Mouse (Mus musculus) heart, embryonic 11.5 days (tissue): ENCODE results near the gene 4930558K02Rik. TPM values are rescaled to one million over a fixed set of nuclear protein-coding genes. Genes with fewer than 3 reads are reported as not detected.

Experiments
- ATAC-seq: fragments of 200-750 bp; cut with Nextera tagmentation; replicated peaks from 2 replicates; pipeline ENCODE4 v1.8.0; 2017; ENCODE audit warnings: moderate library complexity; ENCODE audit not compliant: insufficient number of reproducible peaks, low FRiP score, low TSS enrichment
- H3K27ac ChIP-seq: fragments of 300-500 bp; sonication (generic); 2 replicates; pipeline ENCODE4 v1.5.1; 2014; ENCODE audit warnings: mild to moderate bottlenecking, low read depth, low read length
- H3K27me3 ChIP-seq: fragments of 300-500 bp; sonication (generic); 2 replicates; pipeline ENCODE4 v1.6.1; 2014; ENCODE audit warnings: mild to moderate bottlenecking, low read length, mixed read lengths; ENCODE audit not compliant: control insufficient read depth, insufficient read depth
- H3K36me3 ChIP-seq: fragments of 300-500 bp; sonication (generic); 2 replicates; pipeline ENCODE4 v1.6.1; 2014; ENCODE audit warnings: mild to moderate bottlenecking, low read length, moderate library complexity, mixed read lengths; ENCODE audit not compliant: control insufficient read depth, insufficient read depth
- H3K4me1 ChIP-seq: fragments of 300-500 bp; sonication (generic); 2 replicates; pipeline ENCODE4 v1.6.1; 2014; ENCODE audit warnings: low read length; ENCODE audit not compliant: control insufficient read depth, insufficient read depth
- H3K4me2 ChIP-seq: fragments of 300-500 bp; sonication (generic); 2 replicates; pipeline ENCODE4 v1.6.1; 2014; ENCODE audit warnings: mild to moderate bottlenecking, moderate library complexity
- H3K4me3 ChIP-seq: fragments of 300-500 bp; sonication (generic); 2 replicates; pipeline ENCODE4 v1.5.1; 2014; ENCODE audit warnings: low read depth, low read length
- H3K9ac ChIP-seq: fragments of 300-500 bp; sonication (generic); 2 replicates; pipeline ENCODE4 v1.6.1; 2014; ENCODE audit warnings: mild to moderate bottlenecking, low read depth, low read length, moderate library complexity
- H3K9me3 ChIP-seq: fragments of 300-500 bp; sonication (generic); replicated peaks from 2 replicates; pipeline ENCODE4 v1.6.1; 2016; ENCODE audit warnings: low read length; ENCODE audit not compliant: control insufficient read depth
- WGBS: fragments of 180-500 bp; shearing (Covaris S2); extraction: QIAGEN DNeasy Blood & Tissue Kit; methylation state at CpG from one replicate; pipeline ENCODE4 v1.1.7; 2014; ENCODE audit not compliant: insufficient replicate concordance; 5-methylcytosine and 5-hydroxymethylcytosine counted together
- polyA plus RNA-seq: library from polyadenylated mRNA; unstranded; fragments of >200 nt; fragmentation: Nextera tagmentation; extraction: Ambion mirVana; gene quantifications from 2 replicates; pipeline ENCODE4 v1.2.1, GENCODE M21; 2014

4930558K02Rik gene
- polyA plus RNA-seq, 1 experiment from 2014 or later, result not detected

- no peaks in the 10 kb centered on the region for H3K36me3 ChIP-seq
- H3K27ac ChIP-seq, result peak overlapping the region; percentile 38
- no peak overlapping the region for H3K4me3 ChIP-seq
- 10% methylated on average over 4 of the region's 4 CpGs for WGBS
- no peaks in the 10 kb centered on the region for H3K9me3 ChIP-seq
- no peaks in the 10 kb centered on the region for H3K27me3 ChIP-seq
- H3K4me2 ChIP-seq, result no peak overlapping the region
- H3K4me1 ChIP-seq, result peaks cover 25% of the 10 kb centered on the region
- H3K9ac ChIP-seq, result no peak overlapping the region
- no peak for ATAC-seq
Measured at GRCm38 (mm10) chr1:162013561-162013960, 34.1 kb upstream of the 4930558K02Rik start.

GRCm38 (mm10) chr1:162011523-162012245 is 32.2 kb upstream of the 4930558K02Rik start:
- Histone ChIP-seq H3K9me3 (no peaks in the 10 kb centered on the region), H3K36me3 (no peaks in the 10 kb centered on the region), H3K4me2 (peak overlapping the region; percentile 17), H3K4me3 (no peak overlapping the region), H3K9ac (no peak overlapping the region), H3K27me3 (no peaks in the 10 kb centered on the region), H3K4me1 (peaks cover 30% of the 10 kb centered on the region), H3K27ac (peak overlapping the region; percentile 22; the same call in 1 of the 2 replicates)
- 0 out of 2 replicates have a peak, but pooled peaks have one; percentile 15 for ATAC-seq
- 43% methylated on average over 16 of the region's 16 CpGs for WGBS

DNA sequence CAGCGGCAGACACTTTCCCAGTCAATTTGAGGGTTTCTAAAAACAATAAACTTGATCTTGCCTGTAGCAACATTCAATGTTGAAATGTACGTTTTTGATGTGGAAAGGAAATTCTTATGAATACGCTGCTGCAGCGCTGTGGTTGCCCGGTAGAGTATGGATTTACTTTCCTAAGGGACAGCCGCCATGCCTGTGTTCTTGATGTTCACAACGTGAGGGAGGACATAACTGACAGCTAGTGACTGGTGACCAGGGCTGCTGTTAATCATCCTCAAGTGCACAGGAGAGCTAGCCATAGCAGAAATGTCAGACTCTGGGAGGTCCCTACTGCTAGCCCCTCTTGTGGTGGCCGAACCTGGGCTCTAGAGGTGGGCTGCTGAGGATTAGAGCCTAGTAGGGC is 29.6 kb upstream of the 4930558K02Rik start:
- H3K4me3 ChIP-seq, result no peak overlapping the region
- no peak for ATAC-seq
- 45% methylated on average over 8 of the region's 8 CpGs for WGBS
- no peak overlapping the region for H3K4me2 ChIP-seq
- peak overlapping the region; percentile 69; the same call in 1 of the 2 replicates for H3K27ac ChIP-seq
- no peaks in the 10 kb centered on the region for H3K9me3 ChIP-seq
- H3K4me1 ChIP-seq, result peaks cover 32% of the 10 kb centered on the region
- no peaks in the 10 kb centered on the region for H3K36me3 ChIP-seq
- H3K9ac ChIP-seq, result no peak overlapping the region
- H3K27me3 ChIP-seq, result no peaks in the 10 kb centered on the region

DNA sequence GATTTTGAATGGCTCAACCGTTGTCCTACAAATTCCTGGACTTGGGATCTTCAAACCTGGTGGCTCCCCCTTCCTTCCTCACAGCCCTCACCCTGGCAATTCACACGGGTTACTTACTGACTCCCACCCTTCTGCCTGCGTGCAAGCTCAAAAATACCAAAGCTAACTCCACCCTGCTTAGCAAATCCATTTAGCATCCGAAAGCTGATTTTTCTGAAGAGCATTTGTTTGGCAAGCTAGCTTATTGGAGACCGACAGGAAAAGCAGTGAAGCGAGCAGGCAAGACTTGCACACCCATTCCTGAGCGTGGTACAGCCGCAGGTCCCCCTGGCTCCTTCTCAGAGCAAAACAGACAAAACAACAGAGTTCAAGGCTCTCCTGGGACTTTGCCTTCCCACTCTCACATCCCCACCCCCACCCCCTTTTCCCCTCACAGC is 29.2 kb upstream of the 4930558K02Rik start:
- WGBS, result 32% methylated on average over 8 of the region's 8 CpGs
- H3K4me3 ChIP-seq, result no peak overlapping the region

DNA sequence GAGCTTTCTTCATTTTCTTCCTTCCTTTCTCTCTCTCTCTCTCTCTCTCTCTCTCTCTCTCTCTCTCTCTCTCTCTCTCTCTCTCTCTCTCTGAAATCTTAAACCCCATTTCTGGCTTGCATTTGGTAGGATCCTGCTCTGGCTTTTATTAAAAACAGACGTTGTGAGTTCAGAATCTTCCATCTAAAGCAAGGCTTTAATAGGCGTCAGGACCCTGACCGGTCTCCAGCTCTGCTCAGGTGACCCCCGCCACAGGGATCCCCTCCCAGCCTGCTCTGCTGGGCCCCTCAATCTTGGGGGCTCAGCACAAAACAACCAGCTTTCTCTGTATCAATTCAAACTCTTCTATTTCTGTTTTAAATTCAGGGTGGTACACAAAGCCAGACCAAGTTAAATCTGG is 28.8 kb upstream of the 4930558K02Rik start:
- ATAC-seq, result no peak
- no peaks in the 10 kb centered on the region for H3K36me3 ChIP-seq
- H3K9ac ChIP-seq, result no peak overlapping the region
- H3K4me3 ChIP-seq, result no peak overlapping the region
- WGBS, result 70% methylated on average over 4 of the region's 4 CpGs
- H3K9me3 ChIP-seq, result no peaks in the 10 kb centered on the region
- no peak overlapping the region for H3K4me2 ChIP-seq
- no peaks in the 10 kb centered on the region for H3K27me3 ChIP-seq
- peaks cover 32% of the 10 kb centered on the region for H3K4me1 ChIP-seq
- H3K27ac ChIP-seq, result peak overlapping the region; percentile 69; the same call in 1 of the 2 replicates

More for the DNA sequence above, 29.2 kb upstream of the 4930558K02Rik start:
- no peak overlapping the region for H3K4me2 ChIP-seq
- peak overlapping the region; percentile 69 for H3K27ac ChIP-seq
- no peak overlapping the region for H3K9ac ChIP-seq
- no peak for ATAC-seq
- peaks cover 36% of the 10 kb centered on the region for H3K4me1 ChIP-seq
- H3K27me3 ChIP-seq, result no peaks in the 10 kb centered on the region
- H3K9me3 ChIP-seq, result no peaks in the 10 kb centered on the region
- no peaks in the 10 kb centered on the region for H3K36me3 ChIP-seq

DNA sequence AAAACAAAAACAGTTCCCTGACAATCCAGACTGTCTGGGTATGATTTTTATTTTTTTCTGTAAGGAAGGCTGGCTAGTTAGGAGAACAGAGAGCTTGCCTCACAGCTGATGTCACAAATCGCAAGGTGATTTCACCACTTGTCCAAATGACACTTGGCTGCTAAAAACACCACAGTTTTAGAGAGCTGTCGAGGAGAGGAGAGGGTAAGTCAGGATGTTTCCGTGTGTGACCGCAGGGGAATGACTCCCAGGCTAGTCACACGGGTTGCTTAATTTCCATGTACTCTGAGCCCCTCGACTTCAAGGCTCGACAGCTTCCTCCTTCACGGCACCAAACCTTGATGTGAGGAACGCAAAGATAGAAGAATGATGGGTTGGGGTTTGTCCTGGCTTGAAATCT is 26.7 kb upstream of the 4930558K02Rik start:
- H3K4me3 ChIP-seq, result no peak overlapping the region
- no peaks in the 10 kb centered on the region for H3K27me3 ChIP-seq
- no peak for ATAC-seq
- no peak overlapping the region for H3K9ac ChIP-seq
- no peak overlapping the region for H3K27ac ChIP-seq
- 62% methylated on average over 9 of the region's 9 CpGs for WGBS
- peaks cover 25% of the 10 kb centered on the region for H3K4me1 ChIP-seq
- no peaks in the 10 kb centered on the region for H3K36me3 ChIP-seq
- H3K4me2 ChIP-seq, result no peak overlapping the region
- no peaks in the 10 kb centered on the region for H3K9me3 ChIP-seq

DNA sequence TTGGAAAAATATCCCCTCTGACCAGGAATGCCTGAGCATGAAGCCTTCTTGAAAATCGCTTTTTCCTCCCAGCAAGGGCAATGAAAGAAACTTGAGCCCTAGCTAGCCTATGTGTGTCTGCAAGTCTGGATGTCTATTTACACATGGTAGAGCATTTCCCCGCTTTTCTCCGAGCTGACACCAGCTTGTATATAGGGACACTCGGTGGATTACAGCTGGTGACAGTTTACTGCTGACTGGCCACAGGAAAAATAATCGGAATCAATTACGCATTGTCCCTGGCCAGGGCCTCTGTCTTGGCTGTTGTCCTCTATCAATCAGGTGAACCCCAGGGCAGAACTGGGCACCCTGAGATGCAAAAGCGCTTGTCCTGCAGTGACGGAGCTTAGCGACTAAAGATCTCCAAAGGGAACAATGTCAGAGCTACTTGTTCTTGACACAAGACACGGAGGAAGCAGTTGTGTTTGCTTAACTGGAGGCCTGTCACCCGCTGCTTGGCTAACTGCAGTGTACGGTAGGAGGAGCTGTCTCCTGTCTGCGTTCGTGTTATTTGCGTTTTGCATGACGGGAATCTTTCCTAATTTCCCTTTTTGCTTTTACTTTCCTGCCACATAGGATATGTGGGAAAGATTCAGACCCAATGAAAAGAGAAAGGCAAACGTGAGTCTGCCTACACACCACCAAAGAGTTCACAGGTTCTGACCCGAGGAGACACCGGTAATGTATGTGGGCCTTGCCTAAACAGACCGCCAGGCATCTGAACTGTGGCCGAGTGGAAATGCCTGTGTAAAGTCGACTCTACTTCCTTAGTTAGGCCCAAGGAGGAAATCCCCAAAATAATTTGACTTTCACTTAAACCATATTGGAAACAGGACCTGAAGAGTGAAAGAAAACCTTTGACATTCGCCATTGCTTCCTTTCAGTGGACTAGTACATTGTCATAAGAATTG is 25.7 kb upstream of the 4930558K02Rik start:
- H3K27ac ChIP-seq, result peak overlapping the region; percentile 82
- H3K27me3 ChIP-seq, result no peaks in the 10 kb centered on the region
- whole genome bisulfite sequencing, result 45% methylated on average over 23 of the region's 23 CpGs
- no peak for ATAC-seq
- 0 out of 2 replicates have a peak overlapping the region, but pooled peaks have one; percentile 9 for H3K4me2 ChIP-seq
- H3K9me3 ChIP-seq, result no peaks in the 10 kb centered on the region
- no peak overlapping the region; the same call in 1 of the 2 replicates for H3K9ac ChIP-seq
- H3K4me1 ChIP-seq, result peaks cover 25% of the 10 kb centered on the region
- H3K36me3 ChIP-seq, result no peaks in the 10 kb centered on the region
- H3K4me3 ChIP-seq, result no peak overlapping the region

DNA sequence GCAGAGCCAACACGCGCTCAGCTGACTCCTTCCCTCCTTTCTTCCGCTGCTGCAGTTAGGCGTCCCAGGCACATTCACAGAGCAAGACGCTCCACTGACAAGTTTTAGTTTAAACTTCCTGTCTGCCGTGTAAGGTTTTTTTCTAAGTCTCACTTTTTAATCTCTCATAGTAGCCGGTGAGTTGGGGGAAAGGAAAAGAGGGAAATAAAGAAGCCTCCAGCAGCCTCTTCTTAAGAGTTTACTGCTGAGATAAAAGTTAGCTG is 25.0 kb upstream of the 4930558K02Rik start:
- Histone ChIP-seq H3K9me3 (no peaks in the 10 kb centered on the region), H3K27ac (peak overlapping the region; percentile 82), H3K27me3 (no peaks in the 10 kb centered on the region), H3K4me2 (no peak overlapping the region), H3K36me3 (no peaks in the 10 kb centered on the region), H3K9ac (no peak overlapping the region; the same call in 1 of the 2 replicates), H3K4me3 (no peak overlapping the region), H3K4me1 (peaks cover 27% of the 10 kb centered on the region)
- no peak for ATAC-seq
- 30% methylated on average over 7 of the region's 7 CpGs for WGBS
